Mouse (Mus musculus) heart, postnatal 0 days (tissue): ENCODE results near the gene Scn1b. TPM values are rescaled to one million over a fixed set of nuclear protein-coding genes. Genes with fewer than 3 reads are reported as not detected.
A peak's percentile ranks its signal among the peaks of the same experiment; 100 is the strongest.

Source experiments
- ATAC-seq: fragments of 200-750 bp; cut with Nextera tagmentation; 2 replicates; pipeline ENCODE4 v1.8.0; 2017; ENCODE audit warnings: low read depth, moderate number of reproducible peaks, moderate library complexity; ENCODE audit not compliant: insufficient read depth
- DNase-seq: peaks from one replicate; pipeline ENCODE4 v3.0.0-alpha.2; 2016; ENCODE audit warnings: low spot score
- H3K27ac ChIP-seq: fragments of 300-500 bp; sonication (generic); 2 replicates; pipeline ENCODE4 v1.5.1; 2014; ENCODE audit warnings: low read depth, mild to moderate bottlenecking
- H3K27me3 ChIP-seq: fragments of 300-500 bp; sonication (generic); 2 replicates; pipeline ENCODE4 v1.6.1; 2014; ENCODE audit warnings: low read length, mixed read lengths; ENCODE audit not compliant: control insufficient read depth, insufficient read depth
- H3K36me3 ChIP-seq: fragments of 300-500 bp; sonication (generic); replicated peaks from 2 replicates; pipeline ENCODE4 v1.6.1; 2014; ENCODE audit warnings: low read length, mixed read lengths; ENCODE audit not compliant: control insufficient read depth, insufficient read depth
- H3K4me1 ChIP-seq: fragments of 300-500 bp; sonication (generic); 2 replicates; pipeline ENCODE4 v1.6.1; 2014; ENCODE audit warnings: antibody characterized with exemption; ENCODE audit not compliant: control insufficient read depth, insufficient read depth
- H3K4me2 ChIP-seq: fragments of 300-500 bp; sonication (generic); 2 replicates; pipeline ENCODE4 v1.6.1; 2014; ENCODE audit warnings: low read depth, mild to moderate bottlenecking, low read length, moderate library complexity
- H3K4me3 ChIP-seq: fragments of 300-500 bp; sonication (generic); 2 replicates; pipeline ENCODE4 v1.5.1; 2014; ENCODE audit warnings: low read depth, low read length
- H3K9ac ChIP-seq: fragments of 300-500 bp; sonication (generic); replicated peaks from 2 replicates; pipeline ENCODE4 v1.6.1; 2014; ENCODE audit warnings: low read depth, low read length, mixed read lengths
- H3K9me3 ChIP-seq: fragments of 300-500 bp; sonication (generic); replicated peaks from 2 replicates; pipeline ENCODE4 v1.6.1; 2016; ENCODE audit warnings: low read length; ENCODE audit not compliant: control insufficient read depth
- CTCF ChIP-seq: IDR thresholded peaks from 2 replicates; pipeline ENCODE4 v1.5.1; 2016; ENCODE audit warnings: antibody characterized with exemption, control low read depth, low read depth
- EP300 ChIP-seq: IDR thresholded peaks from 2 replicates; pipeline ENCODE4 v1.6.1; 2016; ENCODE audit warnings: antibody characterized with exemption, low read depth
- whole genome bisulfite sequencing: fragments of 180-500 bp; shearing (Covaris S2); extraction: QIAGEN DNeasy Blood & Tissue Kit; methylation state at CpG from one replicate; pipeline ENCODE4 v1.1.7; 2014; 5-methylcytosine and 5-hydroxymethylcytosine counted together
- polyA plus RNA-seq: library from polyadenylated mRNA; unstranded; fragments of >200 nt; fragmentation: Nextera tagmentation; extraction: Ambion mirVana; gene quantifications from 2 replicates; pipeline ENCODE4 v1.2.1, GENCODE M21; 2015
- total RNA-seq: library from RNA; depleted of rRNA; stranded (reverse); fragments of >200 nt; gene quantifications from 2 replicates; pipeline ENCODE4 v1.2.3, GENCODE M21; 2014; ENCODE audit warnings: low replicate concordance

The Scn1b gene
- total and polyA plus RNA-seq, 2 experiments from 2014 or later: 4.2 to 4.7 TPM

- Histone ChIP-seq H3K4me3 (no peak overlapping the region), H3K27ac (no peak overlapping the region), H3K9ac (no peak overlapping the region), H3K27me3 (no peaks in the 10 kb centered on the region), H3K4me2 (no peak overlapping the region), H3K4me1 (no peaks in the 10 kb centered on the region), H3K36me3 (peaks cover 92% of the 10 kb centered on the region), H3K9me3 (no peaks in the 10 kb centered on the region)
- ATAC-seq (no peak), DNase-seq (no peak)
- WGBS: 88% methylated on average over 10 of the region's 10 CpGs
- TF ChIP-seq CTCF: no peak
- TF ChIP-seq EP300: no peak
Observed at GRCm38 (mm10) chr7:31135717-31136116, 8.9 kb upstream of the Scn1b start.

GRCm38 (mm10) chr7:31131866-31132265, 5.1 kb upstream of the Scn1b start:
- H3K27ac ChIP-seq: peak overlapping the region; percentile 23; the same call in 1 of the 2 replicates
- ATAC-seq: no peak
- no peak overlapping the region for H3K4me3 ChIP-seq
- peaks cover 5% of the 10 kb centered on the region for H3K4me1 ChIP-seq
- no peak overlapping the region for H3K9ac ChIP-seq
- WGBS: 63% methylated on average over 4 of the region's 4 CpGs
- no peak overlapping the region for H3K4me2 ChIP-seq
- DNase-seq: no peak
- H3K27me3 ChIP-seq: 0 out of 2 replicates have a peak, but pooled peaks cover 4% of the 10 kb centered on the region
- no peaks in the 10 kb centered on the region for H3K9me3 ChIP-seq
- H3K36me3 ChIP-seq: peaks cover 84% of the 10 kb centered on the region
- TF ChIP-seq CTCF (no peak), EP300 (no peak)

- no peak overlapping the region for H3K4me2 ChIP-seq
- ATAC-seq (0 out of 2 replicates have a peak, but pooled peaks have one; percentile 31), DNase-seq (peak; percentile 73)
- H3K9ac ChIP-seq: no peak overlapping the region
- H3K36me3 ChIP-seq: peaks cover 74% of the 10 kb centered on the region
- 33% methylated on average over 4 of the region's 4 CpGs for WGBS
- 0 out of 2 replicates have a peak, but pooled peaks cover 13% of the 10 kb centered on the region for H3K27me3 ChIP-seq
- peaks cover 5% of the 10 kb centered on the region for H3K4me1 ChIP-seq
- H3K27ac ChIP-seq: no peak overlapping the region
- no peak for TF ChIP-seq EP300
- peak; percentile 85 for TF ChIP-seq CTCF
- H3K9me3 ChIP-seq: no peaks in the 10 kb centered on the region
- H3K4me3 ChIP-seq: no peak overlapping the region
Observed at GRCm38 (mm10) chr7:31130841-31131240, 4.0 kb upstream of the Scn1b start.

GRCm38 (mm10) chr7:31130197-31130596, 3.4 kb upstream of the Scn1b start:
- no peaks in the 10 kb centered on the region for H3K9me3 ChIP-seq
- 86% methylated on average over 7 of the region's 7 CpGs for WGBS
- TF ChIP-seq EP300 (no peak), CTCF (no peak)

GRCm38 (mm10) chr7:31128157-31128705, 1.4 kb upstream of the Scn1b start:
- H3K9me3 ChIP-seq: no peaks in the 10 kb centered on the region
- H3K36me3 ChIP-seq: peaks cover 47% of the 10 kb centered on the region
- H3K27me3 ChIP-seq: 0 out of 2 replicates have a peak, but pooled peaks cover 16% of the 10 kb centered on the region
- WGBS: 53% methylated on average over 9 of the region's 9 CpGs
- no peak for ATAC-seq
- no peak for DNase-seq
- no peak overlapping the region for H3K4me3 ChIP-seq
- no peak for TF ChIP-seq EP300
- no peak for TF ChIP-seq CTCF
- peaks cover 5% of the 10 kb centered on the region for H3K4me1 ChIP-seq
- H3K4me2 ChIP-seq: no peak overlapping the region
- no peak overlapping the region for H3K27ac ChIP-seq
- no peak overlapping the region for H3K9ac ChIP-seq

More at GRCm38 (mm10) chr7:31130197-31130596, 3.4 kb upstream of the Scn1b start:
- Histone ChIP-seq H3K27ac (no peak overlapping the region), H3K4me3 (no peak overlapping the region), H3K4me2 (no peak overlapping the region), H3K36me3 (peaks cover 67% of the 10 kb centered on the region), H3K27me3 (0 out of 2 replicates have a peak, but pooled peaks cover 13% of the 10 kb centered on the region), H3K9ac (no peak overlapping the region), H3K4me1 (peaks cover 5% of the 10 kb centered on the region)
- ATAC-seq: no peak
- DNase-seq: no peak

GRCm38 (mm10) chr7:31126211-31126751, 522 bp downstream of the Scn1b start:
- Histone ChIP-seq H3K27ac (no peak overlapping the region), H3K27me3 (0 out of 2 replicates have a peak, but pooled peaks cover 18% of the 10 kb centered on the region), H3K4me2 (peak overlapping the region; percentile 95), H3K36me3 (peaks cover 28% of the 10 kb centered on the region), H3K9me3 (no peaks in the 10 kb centered on the region), H3K4me1 (peaks cover 5% of the 10 kb centered on the region), H3K9ac (peak overlapping the region; percentile 59), H3K4me3 (peak overlapping the region; percentile 61)
- DNase-seq (no peak), ATAC-seq (peak; percentile 24; the same call in 1 of the 2 replicates)
- TF ChIP-seq CTCF (no peak), EP300 (no peak)
- under 1% methylated on average over 50 of the region's 53 CpGs for WGBS
